Mouse (Mus musculus) thymus, adult 2 months (tissue): ENCODE data around the gene Rhno1.

Source experiments
- CTCF ChIP-seq: fragments of 200-500 bp; IDR thresholded peaks from 2 replicates; pipeline ENCODE4 v1.5.1; 2012; ENCODE audit warnings: mild to moderate bottlenecking, control low read depth, low read length, moderate library complexity, borderline replicate concordance; ENCODE audit not compliant: control insufficient read depth, poor library complexity, insufficient read depth; ENCODE audit errors: extremely low read depth
- POLR2A ChIP-seq: fragments of 200-500 bp; IDR thresholded peaks from 2 replicates; pipeline ENCODE4 v1.6.1; 2012; ENCODE audit warnings: mild to moderate bottlenecking, low read length, control low read depth, moderate library complexity; ENCODE audit not compliant: control insufficient read depth, poor library complexity, insufficient read depth; ENCODE audit errors: extremely low read depth

GRCm38 (mm10) chr6:128376371-128377085 is 13.8 kb upstream of the Rhno1 start:
- TF ChIP-seq CTCF (no peak), POLR2A (no peak)
